ENCODE assay signal across 12 mouse cellular contexts in the genomic region with DNA sequence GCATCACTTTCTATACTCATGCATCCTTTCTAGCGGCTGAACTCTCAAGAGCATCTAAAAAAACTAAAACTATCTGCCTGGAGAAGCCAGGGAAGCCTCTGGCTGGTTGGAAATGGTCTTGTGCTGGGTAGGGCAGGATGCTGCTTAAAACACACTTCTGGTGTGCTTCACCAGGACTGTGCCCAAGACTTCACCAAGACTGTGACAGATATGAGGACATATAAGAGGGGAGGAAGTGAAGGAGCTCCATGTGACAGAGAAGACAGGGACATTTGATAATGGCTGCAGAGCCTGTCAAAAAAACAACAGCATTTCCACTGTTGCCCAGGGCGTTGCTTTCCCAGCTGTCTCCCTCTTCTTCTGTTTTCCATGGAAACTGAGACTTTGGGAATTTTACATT.
"Had no signal": no experiment of that assay in that cellular context is flagged by ENCODE, and none has a peak within 500 bp of the region (broad histone marks: within the 10 kb centered on the region; RNA-seq: fewer than 3 reads in every experiment).

No protein-coding gene starts in this region.

- H3K4me2 ChIP-seq: kidney, embryonic 15.5 days; limb, embryonic 15.5 days; liver, embryonic 12.5 days; neural tube, embryonic 13.5 days; stomach, embryonic 15.5 days had no signal

- H3K27me3 ChIP-seq: kidney, embryonic 15.5 days; limb, embryonic 15.5 days; liver, embryonic 12.5 days; neural tube, embryonic 13.5 days; stomach, embryonic 15.5 days had no signal

- H3K4me1 ChIP-seq: limb, embryonic 15.5 days; liver, embryonic 12.5 days; stomach, embryonic 15.5 days had no signal

- H3K4me3 ChIP-seq: kidney, embryonic 15.5 days; limb, embryonic 15.5 days; liver, embryonic 12.5 days; neural tube, embryonic 13.5 days; stomach, embryonic 15.5 days had no signal

- H3K9ac ChIP-seq: kidney, embryonic 15.5 days; limb, embryonic 15.5 days; liver, embryonic 12.5 days; neural tube, embryonic 13.5 days; stomach, embryonic 15.5 days had no signal

- H3K9me3 ChIP-seq: kidney, embryonic 15.5 days; limb, embryonic 15.5 days; liver, embryonic 12.5 days; neural tube, embryonic 13.5 days; stomach, embryonic 15.5 days had no signal

- H3K36me3 ChIP-seq: kidney, embryonic 15.5 days; limb, embryonic 15.5 days; liver, embryonic 12.5 days; neural tube, embryonic 13.5 days; stomach, embryonic 15.5 days had no signal

- DNase-seq: kidney, adult 2 months; kidney, postnatal 14 days; lung, postnatal 4 days; retina, postnatal 1 day; right cerebral cortex, postnatal 4 days; thymus, adult 2 months; thymus, postnatal 25 days had no signal

- ATAC-seq: liver, embryonic 12.5 days had no signal

- H3K27ac ChIP-seq: limb, embryonic 15.5 days; liver, embryonic 12.5 days; stomach, embryonic 15.5 days had no signal
